Mouse (Mus musculus) yolk sac, embryonic 10.5 days (tissue): ENCODE results near the gene 4930503B20Rik.

ENCODE experiments used
- DNase-seq: peaks from one replicate; pipeline ENCODE4 v3.0.0-alpha.2; 2017; ENCODE audit warnings: low spot score

Gene 4930503B20Rik

DNA sequence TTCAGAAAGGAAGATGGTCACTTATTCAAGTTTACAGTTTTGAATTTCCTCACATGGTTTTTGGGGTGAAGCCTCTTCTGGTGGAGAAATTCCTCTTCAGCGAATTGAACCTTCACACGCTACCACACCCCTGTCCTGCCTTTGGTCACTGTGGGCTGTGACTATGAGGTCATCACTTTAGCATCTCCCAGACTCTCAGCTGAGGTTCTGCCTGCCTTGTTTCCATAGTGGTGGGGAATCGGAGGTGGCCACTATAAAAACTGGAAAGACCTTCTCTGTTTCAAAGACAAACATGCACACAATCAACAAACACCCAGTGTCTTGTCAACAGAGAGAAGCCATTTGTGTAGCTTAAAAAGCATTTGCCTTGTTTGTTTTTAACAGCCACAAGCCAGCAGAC is at the start of gene 4930503B20Rik:
4930503B20Rik (minus strand) TSS at position 101 of the 400 bp plus-strand sequence.
- DNase-seq, result no peak

DNA sequence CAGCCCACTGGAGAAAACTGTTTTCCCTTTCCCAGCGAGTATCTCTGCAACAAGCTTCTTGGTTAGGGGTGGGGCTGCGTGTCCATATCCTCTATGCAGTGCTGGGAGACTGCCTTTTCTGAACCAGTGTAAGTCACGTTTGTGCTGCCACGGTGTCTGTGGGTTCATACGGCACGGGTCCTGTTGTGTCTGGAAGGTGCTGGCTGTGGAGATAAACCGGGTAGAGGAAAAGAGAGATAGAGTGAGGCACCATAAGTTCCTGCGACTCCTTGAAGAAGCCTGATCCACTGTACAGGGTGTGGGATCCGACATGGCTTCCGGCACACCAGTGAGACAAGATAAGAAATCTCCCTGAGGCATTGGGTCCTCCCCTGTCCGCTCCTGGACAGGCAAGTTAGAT is 48.9 kb upstream of the 4930503B20Rik start:
- no peak for DNase-seq

DNA sequence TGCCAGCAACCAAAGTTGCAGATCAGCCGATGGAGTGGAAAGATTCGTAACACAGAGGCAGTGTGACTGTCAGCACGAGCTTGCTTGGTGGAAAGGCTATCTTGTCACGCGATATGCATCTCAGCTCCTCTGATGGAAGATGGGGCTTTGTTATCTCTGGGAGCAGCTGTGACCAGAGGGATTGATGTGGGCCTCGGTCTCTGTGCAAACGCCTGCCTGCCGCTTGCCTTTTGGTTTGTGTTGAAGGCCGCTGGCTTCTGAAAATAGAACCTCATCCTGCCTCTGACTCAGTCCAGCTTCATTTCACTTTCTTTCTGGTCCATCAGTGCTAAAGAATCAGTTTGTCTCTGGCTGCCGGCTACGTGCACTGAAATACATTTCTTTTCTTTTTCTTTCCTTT is 47.9 kb upstream of the 4930503B20Rik start:
- DNase-seq, result no peak

DNA sequence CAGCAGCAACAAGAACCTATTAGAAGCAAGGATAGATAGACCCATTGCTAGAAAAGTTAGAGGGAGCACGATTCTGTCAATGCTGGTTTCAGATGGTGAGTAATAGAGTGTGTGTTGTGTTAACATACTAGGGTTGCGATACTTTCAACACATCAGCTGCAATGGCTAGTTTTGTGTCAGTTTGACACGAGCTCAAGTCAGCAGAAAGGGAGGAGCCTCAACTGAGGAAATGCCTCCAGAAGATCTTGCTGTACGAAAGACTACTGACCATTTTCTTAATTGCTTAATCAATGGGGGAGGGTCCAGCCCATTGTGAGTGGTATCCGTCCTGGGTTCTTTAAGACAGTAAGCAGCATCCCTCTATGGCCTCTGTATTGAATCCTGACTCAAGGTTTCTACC is 41.4 kb upstream of the 4930503B20Rik start:
- DNase-seq, result no peak

DNA sequence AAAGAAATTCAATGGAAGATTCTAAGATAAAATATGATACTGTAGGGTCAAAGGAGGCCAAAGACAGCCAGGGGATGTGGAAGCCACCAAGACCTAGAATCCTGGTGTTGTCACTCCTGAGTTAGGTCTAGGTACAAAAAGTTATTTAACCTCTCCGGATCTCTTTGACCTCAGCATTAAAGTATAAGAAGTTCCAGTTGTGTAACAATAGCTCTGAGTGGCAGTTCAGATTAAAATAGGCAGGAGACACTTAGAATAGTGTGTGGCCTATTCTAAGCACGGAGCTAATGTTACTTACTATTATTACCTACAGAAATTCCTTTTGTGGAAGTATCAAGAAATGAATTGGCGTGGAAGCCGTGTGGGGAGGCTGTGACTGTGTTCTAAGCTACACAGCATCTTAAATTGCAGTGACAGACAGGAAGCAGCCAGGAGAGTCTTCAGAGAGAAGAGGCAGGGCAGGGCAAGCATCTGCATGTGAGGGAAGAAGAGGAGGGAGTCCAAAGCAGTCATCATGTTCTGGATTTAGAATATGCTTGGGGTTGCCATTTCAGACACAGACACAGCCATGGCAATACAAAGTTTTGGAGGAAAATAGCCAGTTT is 36.1 kb upstream of the 4930503B20Rik start:
- DNase-seq, result no peak

DNA sequence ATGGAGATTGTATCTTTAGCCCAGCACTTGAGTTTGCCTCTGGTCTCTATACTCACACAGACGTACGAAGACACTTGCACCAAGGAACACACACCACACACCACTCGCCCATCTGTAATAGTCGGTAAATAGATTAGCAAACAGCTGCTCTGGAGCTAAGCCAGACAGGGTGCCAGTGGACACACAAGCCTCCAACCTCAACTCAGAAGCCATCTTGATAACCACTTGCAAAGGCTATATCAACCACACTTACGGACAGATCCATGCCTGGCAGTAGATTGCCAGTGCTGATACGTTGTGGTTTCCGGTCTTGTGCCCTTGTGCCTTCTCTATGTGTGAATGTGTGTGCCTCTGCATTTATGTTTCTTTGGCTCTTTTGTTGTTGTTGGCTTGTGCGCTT is 35.3 kb upstream of the 4930503B20Rik start:
- no peak for DNase-seq

DNA sequence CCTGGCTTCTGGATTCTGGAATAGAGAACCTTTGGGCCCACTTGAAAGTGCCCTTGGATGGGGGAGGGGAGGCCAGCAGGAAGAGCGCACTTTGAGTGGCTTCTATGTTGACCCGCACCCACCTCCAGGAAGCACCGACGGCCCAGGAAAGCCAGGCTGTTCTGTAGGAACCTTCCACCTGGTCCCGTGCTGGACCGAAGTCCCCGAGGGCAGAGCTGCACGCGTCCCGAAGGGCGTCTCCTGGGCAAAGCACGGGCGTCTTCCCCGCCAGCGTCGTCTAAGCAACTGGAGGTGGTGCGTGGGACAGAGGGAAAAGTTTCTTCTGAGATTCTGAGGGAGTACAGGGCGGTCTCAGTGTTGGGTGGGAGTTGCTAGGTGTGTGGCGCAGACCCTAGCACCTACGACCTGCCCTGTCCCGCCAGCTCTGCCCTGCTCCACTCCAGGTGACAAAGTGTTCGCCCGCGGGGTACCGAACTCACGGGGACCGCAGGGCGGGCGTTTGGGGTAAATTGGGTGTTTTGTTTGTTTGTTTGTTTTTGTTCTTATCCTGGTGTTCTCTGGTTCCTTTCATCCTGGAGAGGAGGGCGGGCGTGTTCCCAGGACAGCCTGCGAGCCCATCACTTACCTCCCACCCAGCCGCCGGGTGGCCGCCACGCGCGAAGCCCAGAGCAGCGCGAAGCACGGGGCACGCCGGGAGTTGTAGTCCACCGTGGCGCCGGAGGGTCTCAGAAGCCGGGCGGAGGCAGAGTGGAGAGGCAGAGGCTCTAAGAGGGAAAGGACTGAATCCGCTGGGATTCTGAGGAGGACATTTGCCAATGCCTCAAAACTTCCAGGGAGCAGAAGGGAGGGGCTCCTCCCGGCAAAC is 33.9 kb upstream of the 4930503B20Rik start, which contains the start of gene Samd13:
Samd13 (minus strand) TSS at position 782 of the 865 bp plus-strand sequence.
- peak; percentile 35 for DNase-seq

DNA sequence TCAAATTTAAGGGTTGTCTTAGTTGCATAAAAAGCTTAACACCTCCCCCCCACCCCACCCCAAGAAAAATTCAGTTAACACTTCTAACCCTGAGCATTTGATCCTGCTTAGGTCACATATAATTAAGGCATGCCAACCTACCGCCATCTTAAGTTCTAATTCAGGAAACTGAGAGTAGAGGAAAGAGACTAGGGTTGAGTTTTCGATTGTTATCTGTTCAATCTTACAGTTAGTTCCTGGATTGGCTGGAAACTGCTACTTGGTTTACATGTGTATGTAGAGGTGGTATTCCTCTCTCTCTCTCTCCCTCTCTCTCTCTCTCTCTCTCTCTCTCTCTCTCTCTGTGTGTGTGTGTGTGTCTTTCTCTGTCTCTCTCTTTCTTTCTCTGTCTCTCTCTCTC is 32.0 kb upstream of the 4930503B20Rik start:
- DNase-seq, result no peak

DNA sequence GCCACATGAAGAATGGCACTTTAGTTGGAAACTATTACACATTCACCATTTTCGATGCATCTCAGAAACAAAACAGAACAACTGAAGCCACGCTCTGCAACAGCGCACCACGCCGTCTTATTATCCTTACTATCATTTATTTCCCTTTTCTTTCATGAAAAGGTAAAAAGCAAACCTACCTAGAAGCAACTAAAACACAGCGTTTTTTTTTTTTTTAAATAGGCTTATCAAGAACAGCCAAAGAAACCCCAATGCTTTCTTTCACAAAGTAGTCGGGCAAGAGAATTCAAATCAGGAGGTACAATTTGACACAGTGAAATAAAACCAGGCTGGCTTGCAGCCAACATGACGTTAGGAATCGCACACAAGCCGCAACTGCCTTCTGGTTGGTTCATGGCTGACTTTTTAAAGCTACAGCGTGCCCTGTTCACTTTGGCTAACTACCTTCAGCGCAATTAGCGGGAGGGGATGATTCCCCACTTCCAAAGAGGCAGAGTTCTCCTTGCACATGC is 31.1 kb upstream of the 4930503B20Rik start:
- no peak for DNase-seq

DNA sequence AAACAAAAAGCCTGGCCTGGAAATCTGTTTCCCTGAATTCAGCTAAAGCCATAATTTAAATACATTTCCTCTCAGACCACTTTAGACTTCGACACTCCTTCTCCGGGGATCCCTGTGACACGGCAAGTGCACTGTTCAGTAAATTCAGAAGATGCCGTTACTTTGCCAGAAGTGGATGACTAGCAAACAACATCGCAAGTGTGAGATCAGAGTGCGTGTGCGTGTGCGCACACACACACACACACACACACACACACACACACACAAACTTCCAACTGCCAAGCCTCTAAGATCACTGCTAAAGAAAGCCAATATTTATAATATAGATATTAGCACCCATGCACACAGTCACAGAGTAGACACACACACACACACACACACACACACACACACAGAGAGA is 30.6 kb upstream of the 4930503B20Rik start:
- DNase-seq, result no peak

DNA sequence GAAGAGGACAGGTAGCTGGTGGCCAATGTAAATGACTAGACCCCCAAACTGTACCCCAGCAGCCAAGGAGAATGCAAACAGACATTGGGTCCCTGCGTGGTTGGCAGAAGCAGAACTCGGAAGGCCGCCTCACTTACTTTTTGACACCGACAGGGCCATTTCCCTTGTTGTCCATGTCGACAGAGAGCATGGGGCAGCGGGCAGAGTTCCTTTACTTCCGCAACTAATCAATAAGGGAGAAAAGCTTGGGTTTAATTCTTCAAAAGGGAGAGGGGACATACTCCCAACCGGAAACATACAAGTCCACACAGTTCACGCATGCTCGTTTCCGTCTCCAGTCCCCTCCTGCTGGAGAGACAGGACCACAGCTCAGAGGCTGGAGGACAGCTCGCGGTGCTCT is 29.5 kb upstream of the 4930503B20Rik start:
- DNase-seq, result no peak

DNA sequence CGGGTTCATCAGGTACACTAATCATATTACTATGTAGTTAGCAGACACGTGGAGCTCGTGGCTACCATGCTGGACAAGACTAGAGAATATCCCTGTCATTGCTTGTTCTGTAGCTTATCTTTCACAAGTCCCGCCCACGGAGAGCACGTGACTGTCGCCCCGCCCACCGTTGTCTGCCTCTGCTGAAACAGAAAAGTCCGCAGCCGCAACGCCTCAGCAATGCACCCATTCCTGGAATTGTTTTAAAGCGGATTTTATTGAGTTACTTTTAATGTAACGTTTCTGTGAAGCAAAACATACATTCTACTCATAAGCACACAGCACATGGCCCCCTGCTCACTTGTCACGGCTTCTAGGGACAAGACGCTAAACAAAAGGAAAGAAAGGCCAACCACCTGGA is 28.5 kb upstream of the 4930503B20Rik start:
- DNase-seq, result no peak

DNA sequence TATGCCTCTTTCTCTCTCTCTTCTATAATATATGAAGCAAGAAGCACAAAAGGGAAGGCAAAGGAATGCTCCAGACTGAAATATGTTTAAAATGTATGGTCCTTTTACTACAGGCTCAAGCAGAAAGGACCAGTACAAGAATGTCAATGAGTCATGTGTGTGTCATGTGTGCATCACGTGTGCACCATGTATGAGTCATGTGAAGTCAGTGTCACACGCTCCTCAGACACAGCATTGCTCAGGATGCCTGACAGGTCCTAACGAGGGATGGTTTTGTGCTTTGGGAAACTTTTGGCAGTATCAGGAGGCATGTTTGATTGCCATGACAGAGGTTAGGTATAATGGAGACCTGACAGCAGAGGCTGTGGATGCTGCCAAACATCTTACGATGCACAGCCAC is 25.1 kb upstream of the 4930503B20Rik start:
- DNase-seq, result no peak

DNA sequence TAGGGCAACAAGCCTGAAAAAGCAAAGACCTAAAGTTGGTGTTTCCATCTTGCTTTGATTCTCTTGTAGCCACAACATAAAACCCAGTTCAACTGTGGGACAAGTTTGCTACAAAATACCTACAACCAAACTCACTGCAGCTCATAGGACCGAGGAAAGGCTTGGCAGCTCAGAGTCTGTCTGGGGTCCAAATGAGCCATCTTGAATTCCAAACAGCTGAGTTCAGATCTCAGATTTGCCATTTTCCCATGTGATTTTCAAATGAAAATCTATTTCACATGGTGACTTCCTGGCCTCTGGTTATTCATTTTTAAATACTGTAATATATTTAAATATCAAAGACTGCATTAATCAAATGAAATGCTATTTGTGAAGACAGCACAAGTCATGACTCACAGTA is 24.0 kb upstream of the 4930503B20Rik start:
- DNase-seq, result no peak

DNA sequence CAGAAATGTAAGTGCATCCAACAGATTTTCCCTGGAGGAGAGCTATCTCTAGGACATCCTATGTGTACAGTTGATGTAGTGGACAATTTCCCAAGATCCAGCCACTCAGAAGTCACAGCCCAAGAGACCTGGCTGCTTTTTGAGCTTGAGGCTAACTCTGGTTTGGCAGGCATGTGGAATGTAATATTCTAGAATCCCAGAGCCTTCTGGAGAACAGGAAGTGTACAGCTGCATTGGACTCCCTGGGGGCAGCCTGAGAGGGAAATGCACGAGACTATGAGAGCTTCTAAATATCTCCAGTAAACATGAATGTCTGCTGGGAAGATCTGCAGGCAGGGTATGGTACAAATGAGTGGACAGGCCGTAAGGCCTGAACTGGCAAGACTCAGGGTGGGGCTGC is 20.0 kb upstream of the 4930503B20Rik start:
- no peak for DNase-seq

DNA sequence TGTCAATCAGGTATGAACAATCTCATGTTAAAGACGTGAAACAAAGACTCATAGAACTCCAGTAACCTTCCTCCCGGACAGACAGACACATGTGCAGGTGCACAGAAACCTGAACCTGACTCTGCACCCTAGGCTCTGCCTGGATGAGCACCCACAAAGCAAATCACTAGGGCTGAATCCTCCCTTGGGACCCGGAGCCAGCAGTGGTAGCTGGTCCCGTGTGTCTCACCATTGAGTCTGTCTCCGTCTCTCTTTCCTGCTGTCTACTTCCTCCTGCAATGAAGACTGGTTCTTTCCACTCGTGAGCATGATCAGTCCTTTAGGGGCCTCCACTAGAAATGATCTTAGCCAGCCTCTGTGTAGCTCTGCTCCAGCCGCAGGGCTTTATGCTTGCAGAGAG is 10.8 kb upstream of the 4930503B20Rik start:
- no peak for DNase-seq

DNA sequence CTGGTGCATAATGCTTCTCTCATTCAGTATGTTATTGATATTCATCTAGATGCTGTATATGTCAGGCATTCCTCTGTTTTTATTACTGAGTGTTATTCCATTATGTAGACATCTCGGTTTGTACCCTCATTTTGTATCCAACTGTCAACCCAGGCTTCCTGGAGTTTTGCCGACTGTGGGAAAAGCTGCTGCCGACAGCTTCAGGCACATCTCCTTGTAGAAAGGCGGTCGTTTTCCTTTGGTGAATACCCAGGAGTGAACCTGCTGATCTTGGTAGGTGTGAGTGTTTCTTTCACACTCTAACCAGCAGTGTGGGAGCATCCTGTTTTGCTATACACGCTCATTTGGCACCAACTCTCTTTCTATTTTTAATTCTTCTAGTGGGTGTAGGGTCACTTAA is 9.9 kb upstream of the 4930503B20Rik start:
- no peak for DNase-seq

DNA sequence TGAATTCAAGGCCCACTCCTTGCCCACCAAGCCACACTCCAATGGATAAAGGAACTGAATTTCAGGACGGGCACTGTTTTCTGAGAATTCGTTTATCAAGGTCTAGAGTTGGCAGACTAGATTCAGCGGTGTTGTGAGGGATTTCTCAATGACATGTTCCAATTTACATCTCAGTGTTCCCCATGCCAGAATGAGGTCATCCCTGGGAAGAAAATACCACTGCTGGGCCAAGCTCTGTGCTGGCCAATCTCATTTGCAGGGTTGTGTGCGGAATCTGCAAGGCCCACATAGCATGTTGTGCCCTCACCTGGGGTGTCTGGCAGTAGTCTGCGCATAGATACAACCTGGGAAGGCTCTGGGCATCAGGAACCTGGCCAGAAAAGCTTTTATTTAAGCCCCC is 8.2 kb upstream of the 4930503B20Rik start:
- no peak for DNase-seq

DNA sequence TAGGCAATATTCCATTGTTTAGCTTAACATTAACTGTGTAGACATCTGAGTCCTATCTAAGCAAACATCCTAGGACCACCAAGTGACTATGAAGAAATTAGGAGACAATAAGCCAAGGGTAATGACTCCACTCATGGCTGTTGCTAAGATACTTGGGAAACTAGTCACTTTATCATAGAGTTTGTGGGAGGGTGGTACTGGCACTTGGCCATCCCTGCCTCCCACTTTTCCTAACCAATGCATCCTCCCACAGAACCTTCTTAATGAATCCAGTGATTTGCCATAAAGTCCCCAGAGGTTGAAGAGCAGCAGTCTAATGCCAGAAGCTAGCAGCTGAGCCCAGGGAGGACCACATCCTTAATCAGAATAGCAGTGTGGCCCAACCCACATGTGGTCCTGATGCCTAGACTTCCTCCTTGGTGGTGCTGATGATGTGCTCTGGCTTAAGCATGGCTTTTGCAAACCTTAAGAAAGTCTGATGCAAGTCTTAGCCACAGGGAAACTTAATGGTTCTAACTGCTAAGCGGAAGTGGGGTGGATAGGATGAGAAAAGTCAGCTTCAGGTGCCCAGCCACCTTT is 7.0 kb upstream of the 4930503B20Rik start:
- no peak for DNase-seq

DNA sequence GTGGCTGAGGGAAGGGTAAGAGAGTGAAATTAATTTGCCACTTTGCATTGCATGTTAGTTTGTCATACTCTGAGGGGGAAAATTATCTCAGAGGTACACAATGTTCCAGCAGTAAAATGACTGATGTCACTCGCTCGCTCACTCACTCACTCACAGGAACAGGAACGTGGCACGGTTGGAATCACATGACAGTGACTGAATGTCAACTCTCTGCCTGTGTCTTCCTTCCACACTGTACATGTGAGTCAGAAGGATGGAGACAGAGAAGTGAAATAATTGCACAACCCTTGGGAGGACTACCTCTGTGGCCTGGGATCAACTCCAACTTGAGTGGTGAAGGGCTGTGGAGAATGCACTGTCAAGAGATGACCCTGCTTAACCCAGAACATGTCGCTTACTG is 6.3 kb upstream of the 4930503B20Rik start:
- DNase-seq, result no peak

DNA sequence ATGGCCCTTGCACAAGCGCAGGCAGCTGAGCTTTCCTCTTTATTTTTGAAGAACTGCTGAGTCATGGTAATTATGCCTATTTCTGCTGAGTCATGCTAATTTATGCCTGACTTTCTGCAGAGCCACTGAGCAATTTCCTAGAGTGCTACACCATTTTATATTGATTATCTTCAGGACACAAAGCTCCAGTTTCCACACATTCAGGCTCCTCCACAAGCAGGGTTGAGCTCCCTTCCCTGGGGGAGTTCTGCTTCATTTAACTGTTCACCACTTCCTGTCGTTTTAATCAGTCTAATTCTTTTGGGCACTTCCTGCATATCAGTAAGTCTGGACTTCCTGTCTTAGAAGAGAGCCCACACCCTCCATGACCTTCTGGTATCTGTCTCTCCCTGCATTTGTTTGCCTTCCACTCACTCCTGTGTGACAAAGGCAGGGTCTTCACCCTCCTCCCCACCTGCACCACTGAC is 4.0 kb upstream of the 4930503B20Rik start:
- peak; percentile 11 for DNase-seq

DNA sequence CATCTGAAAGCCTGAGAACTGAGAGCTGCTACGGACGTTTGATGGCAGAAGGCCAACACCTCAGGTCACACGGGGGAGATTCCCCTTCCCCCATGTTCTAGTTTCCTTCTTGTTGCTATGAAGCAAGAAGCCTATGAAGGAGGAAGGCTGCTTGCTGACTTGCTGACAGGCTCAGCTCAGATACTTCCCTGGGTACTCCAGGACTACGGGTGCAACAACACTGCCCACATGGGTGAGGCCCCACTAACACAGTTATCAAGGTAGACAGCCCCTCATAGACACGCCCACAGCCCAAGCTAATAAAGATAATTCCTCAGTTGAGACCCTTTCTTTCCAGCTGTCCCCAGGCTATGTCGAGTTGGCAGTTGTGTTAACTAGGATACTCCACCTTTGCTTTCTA is 2.6 kb upstream of the 4930503B20Rik start:
- no peak for DNase-seq

DNA sequence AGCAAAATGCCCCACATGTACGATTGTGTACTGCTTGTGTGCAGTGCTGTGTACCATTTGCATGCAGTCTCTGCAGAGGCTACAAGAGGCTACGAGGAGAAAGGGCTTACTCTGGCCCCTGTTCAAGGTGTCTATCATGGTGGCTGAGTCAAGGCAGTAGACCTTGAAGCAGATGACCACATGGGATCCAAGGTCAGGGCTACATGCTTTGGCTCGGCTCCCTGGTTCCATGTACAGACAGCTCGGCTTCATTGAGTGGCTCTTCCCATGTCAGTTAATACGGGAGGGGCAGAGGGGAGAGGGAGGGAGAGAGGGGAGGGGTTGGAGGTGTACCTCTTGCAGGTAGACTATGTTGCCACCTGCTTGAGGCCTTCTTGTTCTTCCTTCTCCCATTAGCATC is 1.3 kb upstream of the 4930503B20Rik start:
- DNase-seq, result no peak
